Mouse (Mus musculus): Measurements from ENCODE around the gene Nup160. TPM values are rescaled to one million over a fixed set of nuclear protein-coding genes. Genes with fewer than 3 reads are reported as not detected.

The Nup160 gene
- polyA plus RNA-seq, 1 experiment, result 7.8 TPM

GRCm38 (mm10) chr2:90659016-90659415 is 18.0 kb upstream of the Nup160 start:
- no peak for TF ChIP-seq POLR2A (IDR thresholded peaks at IDR 0.05; ENCODE audit: insufficient read length, low read depth)
- no peak for TF ChIP-seq MYOD1 (IDR thresholded peaks at IDR 0.05; ENCODE audit: control insufficient read depth in 1 of 3, insufficient read length in 2 of 3, low read depth in 2 of 3)
- TF ChIP-seq USF1 (IDR thresholded peaks at IDR 0.05; ENCODE audit: low read depth), result no peak
- TF ChIP-seq MAX (IDR thresholded peaks at IDR 0.05; ENCODE audit: low read depth), result no peak
- TF ChIP-seq REST (IDR thresholded peaks at IDR 0.05; ENCODE audit: insufficient read depth, insufficient read length), result no peak
- no peak for TF ChIP-seq POLR2AphosphoS2 (IDR thresholded peaks at IDR 0.05; ENCODE audit: insufficient read length, low read depth)
- no peak for TF ChIP-seq MYOG (IDR thresholded peaks at IDR 0.05; ENCODE audit: control insufficient read depth in 1 of 3, insufficient read depth in 1 of 3, insufficient read length in 2 of 3, low read depth in 2 of 3)
- no peak for TF ChIP-seq CEBPB (IDR thresholded peaks at IDR 0.05; ENCODE audit: insufficient read depth, poor library complexity, severe bottlenecking)
- TF ChIP-seq TCF12 (IDR thresholded peaks at IDR 0.05; ENCODE audit: insufficient read depth, poor library complexity, severe bottlenecking), result no peak
- TF ChIP-seq SRF (IDR thresholded peaks at IDR 0.05; ENCODE audit: control insufficient read depth, insufficient read length, low read depth), result no peak
- no peaks in the 10 kb centered on the region for H3K36me3 ChIP-seq (ENCODE audit: control insufficient read depth, insufficient read depth)
- no peaks in the 10 kb centered on the region for H3K79me2 ChIP-seq (ENCODE audit: control insufficient read depth, insufficient read depth)
- no peaks in the 10 kb centered on the region for H3K27me3 ChIP-seq (ENCODE audit: control insufficient read depth, insufficient read depth, insufficient read length)
- H3ac ChIP-seq (ENCODE audit: control insufficient read depth, insufficient read length), result no peak overlapping the region
- H3K4me3 ChIP-seq, result no peak overlapping the region
- H3K4me2 ChIP-seq (ENCODE audit: low read depth), result peak overlapping the region; percentile 56

- Histone ChIP-seq H3ac (ENCODE audit: control insufficient read depth, insufficient read length) (no peak overlapping the region), H3K79me2 (ENCODE audit: control insufficient read depth, insufficient read depth) (no peaks in the 10 kb centered on the region), H3K4me2 (ENCODE audit: low read depth) (peak overlapping the region; percentile 56), H3K4me3 (no peak overlapping the region), H3K27me3 (ENCODE audit: control insufficient read depth, insufficient read depth, insufficient read length) (no peaks in the 10 kb centered on the region), H3K36me3 (ENCODE audit: control insufficient read depth, insufficient read depth) (no peaks in the 10 kb centered on the region)
- TF ChIP-seq CEBPB (IDR thresholded peaks at IDR 0.05; ENCODE audit: insufficient read depth, poor library complexity, severe bottlenecking) (no peak), SRF (IDR thresholded peaks at IDR 0.05; ENCODE audit: control insufficient read depth, insufficient read length, low read depth) (no peak), MYOG (IDR thresholded peaks at IDR 0.05; ENCODE audit: control insufficient read depth in 1 of 3, insufficient read depth in 1 of 3, insufficient read length in 2 of 3, low read depth in 2 of 3) (peak in 1 of 3 experiments; percentile 84), MYOD1 (IDR thresholded peaks at IDR 0.05; ENCODE audit: control insufficient read depth in 1 of 3, insufficient read length in 2 of 3, low read depth in 2 of 3) (peak in 2 of 3 experiments; percentile 68 to 83), TCF12 (IDR thresholded peaks at IDR 0.05; ENCODE audit: insufficient read depth, poor library complexity, severe bottlenecking) (peak; percentile 49), TCF3 (IDR thresholded peaks at IDR 0.05; ENCODE audit: insufficient read length, low read depth) (peak; percentile 18)
Observed at GRCm38 (mm10) chr2:90659639-90660038, 17.4 kb upstream of the Nup160 start.

GRCm38 (mm10) chr2:90660947-90661346 is 16.1 kb upstream of the Nup160 start:
- Histone ChIP-seq H3K4me3 (no peak overlapping the region), H3K27me3 (ENCODE audit: control insufficient read depth, insufficient read depth, insufficient read length) (no peaks in the 10 kb centered on the region), H3ac (ENCODE audit: control insufficient read depth, insufficient read length) (no peak overlapping the region), H3K79me2 (ENCODE audit: control insufficient read depth, insufficient read depth) (no peaks in the 10 kb centered on the region), H3K36me3 (ENCODE audit: control insufficient read depth, insufficient read depth) (no peaks in the 10 kb centered on the region), H3K4me2 (ENCODE audit: low read depth) (peak overlapping the region; percentile 25)
- TF ChIP-seq SRF (IDR thresholded peaks at IDR 0.05; ENCODE audit: control insufficient read depth, insufficient read length, low read depth), result no peak
- TF ChIP-seq TCF12 (IDR thresholded peaks at IDR 0.05; ENCODE audit: insufficient read depth, poor library complexity, severe bottlenecking), result no peak
- TF ChIP-seq REST (IDR thresholded peaks at IDR 0.05; ENCODE audit: insufficient read depth, insufficient read length), result no peak
- no peak for TF ChIP-seq TCF3 (IDR thresholded peaks at IDR 0.05; ENCODE audit: insufficient read length, low read depth)
- no peak for TF ChIP-seq E2F4 (IDR thresholded peaks at IDR 0.05; ENCODE audit: insufficient read depth)
- TF ChIP-seq MAX (IDR thresholded peaks at IDR 0.05; ENCODE audit: low read depth), result no peak
- no peak for TF ChIP-seq USF1 (IDR thresholded peaks at IDR 0.05; ENCODE audit: low read depth)
- no peak for TF ChIP-seq POLR2AphosphoS2 (IDR thresholded peaks at IDR 0.05; ENCODE audit: insufficient read length, low read depth)
- no peak for TF ChIP-seq MYOG (IDR thresholded peaks at IDR 0.05; ENCODE audit: control insufficient read depth in 1 of 3, insufficient read depth in 1 of 3, insufficient read length in 2 of 3, low read depth in 2 of 3)
- no peak for TF ChIP-seq POLR2A (IDR thresholded peaks at IDR 0.05; ENCODE audit: insufficient read length, low read depth)
- no peak for TF ChIP-seq CEBPB (IDR thresholded peaks at IDR 0.05; ENCODE audit: insufficient read depth, poor library complexity, severe bottlenecking)
- no peak for TF ChIP-seq MYOD1 (IDR thresholded peaks at IDR 0.05; ENCODE audit: control insufficient read depth in 1 of 3, insufficient read length in 2 of 3, low read depth in 2 of 3)

- no peaks in the 10 kb centered on the region for H3K36me3 ChIP-seq (ENCODE audit: control insufficient read depth, insufficient read depth)
- no peaks in the 10 kb centered on the region for H3K79me2 ChIP-seq (ENCODE audit: control insufficient read depth, insufficient read depth)
- H3K27me3 ChIP-seq (ENCODE audit: control insufficient read depth, insufficient read depth, insufficient read length), result no peaks in the 10 kb centered on the region
- no peak overlapping the region for H3K4me3 ChIP-seq
- TF ChIP-seq SRF (IDR thresholded peaks at IDR 0.05; ENCODE audit: control insufficient read depth, insufficient read length, low read depth), result no peak
- 0 out of 2 replicates have a peak, but pooled peaks have one; percentile 15 for TF ChIP-seq CEBPB (IDR thresholded peaks at IDR 0.05; ENCODE audit: insufficient read depth, poor library complexity, severe bottlenecking)
- no peak for TF ChIP-seq MAX (IDR thresholded peaks at IDR 0.05; ENCODE audit: low read depth)
- H3ac ChIP-seq (ENCODE audit: control insufficient read depth, insufficient read length), result no peak overlapping the region
- H3K4me2 ChIP-seq (ENCODE audit: low read depth), result peak overlapping the region; percentile 25
Observed at GRCm38 (mm10) chr2:90661426-90661825, 15.6 kb upstream of the Nup160 start.

- Histone ChIP-seq H3K4me2 (ENCODE audit: low read depth) (peak overlapping the region; percentile 78), H3K36me3 (ENCODE audit: control insufficient read depth, insufficient read depth) (no peaks in the 10 kb centered on the region), H3ac (ENCODE audit: control insufficient read depth, insufficient read length) (no peak overlapping the region), H3K4me3 (no peak overlapping the region), H3K27me3 (ENCODE audit: control insufficient read depth, insufficient read depth, insufficient read length) (no peaks in the 10 kb centered on the region), H3K79me2 (ENCODE audit: control insufficient read depth, insufficient read depth) (no peaks in the 10 kb centered on the region)
- no peak for TF ChIP-seq TCF12 (IDR thresholded peaks at IDR 0.05; ENCODE audit: insufficient read depth, poor library complexity, severe bottlenecking)
- no peak for TF ChIP-seq CEBPB (IDR thresholded peaks at IDR 0.05; ENCODE audit: insufficient read depth, poor library complexity, severe bottlenecking)
- TF ChIP-seq SRF (IDR thresholded peaks at IDR 0.05; ENCODE audit: control insufficient read depth, insufficient read length, low read depth), result no peak
- TF ChIP-seq USF1 (IDR thresholded peaks at IDR 0.05; ENCODE audit: low read depth), result no peak
- TF ChIP-seq MAX (IDR thresholded peaks at IDR 0.05; ENCODE audit: low read depth), result no peak
- TF ChIP-seq REST (IDR thresholded peaks at IDR 0.05; ENCODE audit: insufficient read depth, insufficient read length), result no peak
- no peak for TF ChIP-seq TCF3 (IDR thresholded peaks at IDR 0.05; ENCODE audit: insufficient read length, low read depth)
- TF ChIP-seq MYOD1 (IDR thresholded peaks at IDR 0.05; ENCODE audit: control insufficient read depth in 1 of 3, insufficient read length in 2 of 3, low read depth in 2 of 3), result no peak
- no peak for TF ChIP-seq POLR2AphosphoS2 (IDR thresholded peaks at IDR 0.05; ENCODE audit: insufficient read length, low read depth)
Observed at GRCm38 (mm10) chr2:90666591-90667387, 10.2 kb upstream of the Nup160 start.
